Mouse (Mus musculus) forebrain, embryonic 11.5 days (tissue): Measurements from ENCODE around the gene Plekhm1. TPM values are rescaled to one million over a fixed set of nuclear protein-coding genes. Genes with fewer than 3 reads are reported as not detected.

ENCODE experiments used
- ATAC-seq: fragments of 200-750 bp; cut with Nextera tagmentation; replicated peaks from 2 replicates; pipeline ENCODE4 v1.8.0; 2017; ENCODE audit warnings: moderate TSS enrichment; ENCODE audit not compliant: low FRiP score
- DNase-seq: peaks from one replicate; pipeline ENCODE4 v3.0.0-alpha.2; 2017; ENCODE audit warnings: low spot score
- H3K27ac ChIP-seq: fragments of 300-500 bp; sonication (generic); 2 replicates; pipeline ENCODE4 v1.5.1; 2014; ENCODE audit warnings: low read depth, low read length
- H3K27me3 ChIP-seq: fragments of 300-500 bp; sonication (generic); 2 replicates; pipeline ENCODE4 v1.6.1; 2014; ENCODE audit warnings: mild to moderate bottlenecking, low read length, mixed read lengths; ENCODE audit not compliant: control insufficient read depth, insufficient read depth
- H3K36me3 ChIP-seq: fragments of 300-500 bp; sonication (generic); 2 replicates; pipeline ENCODE4 v1.6.1; 2014; ENCODE audit warnings: mild to moderate bottlenecking, low read length, moderate library complexity, mixed read lengths; ENCODE audit not compliant: control insufficient read depth, insufficient read depth
- H3K4me1 ChIP-seq: fragments of 300-500 bp; sonication (generic); replicated peaks from 2 replicates; pipeline ENCODE4 v1.6.1; 2014; ENCODE audit warnings: low read length, mixed read lengths; ENCODE audit not compliant: control insufficient read depth, insufficient read depth
- H3K4me2 ChIP-seq: fragments of 300-500 bp; sonication (generic); 2 replicates; pipeline ENCODE4 v1.6.1; 2014; ENCODE audit warnings: low read depth, mild to moderate bottlenecking, low read length, moderate library complexity, mixed read lengths; ENCODE audit not compliant: severe bottlenecking
- H3K4me3 ChIP-seq: fragments of 300-500 bp; sonication (generic); 2 replicates; pipeline ENCODE4 v1.5.1; 2014; ENCODE audit warnings: low read depth, low read length
- H3K9ac ChIP-seq: fragments of 300-500 bp; sonication (generic); 2 replicates; pipeline ENCODE4 v1.6.1; 2014; ENCODE audit warnings: low read length
- H3K9me3 ChIP-seq: fragments of 300-500 bp; sonication (generic); 2 replicates; pipeline ENCODE4 v1.6.1; 2016; ENCODE audit warnings: low read length, mixed read lengths; ENCODE audit not compliant: control insufficient read depth
- WGBS: fragments of 180-500 bp; shearing (Covaris S2); extraction: QIAGEN DNeasy Blood & Tissue Kit; methylation state at CpG from one replicate; pipeline ENCODE4 v1.1.7; 2014; 5-methylcytosine and 5-hydroxymethylcytosine counted together
- polyA plus RNA-seq: library from polyadenylated mRNA; unstranded; fragments of >200 nt; fragmentation: Nextera tagmentation; extraction: Ambion mirVana; gene quantifications from 2 replicates; pipeline ENCODE4 v1.2.1, GENCODE M21; 2014

The Plekhm1 gene
- polyA plus RNA-seq, 1 experiment from 2014 or later = 11.3 TPM

GRCm38 (mm10) chr11:103361396-103362053 lies 51.0 kb downstream of the Plekhm1 start:
- Histone ChIP-seq H3K4me3 (peak overlapping the region; percentile 41; the same call in 1 of the 2 replicates), H3K9ac (no peak overlapping the region), H3K4me1 (peaks cover 12% of the 10 kb centered on the region), H3K9me3 (no peaks in the 10 kb centered on the region), H3K4me2 (no peak overlapping the region), H3K36me3 (no peaks in the 10 kb centered on the region), H3K27me3 (peaks cover 59% of the 10 kb centered on the region), H3K27ac (no peak overlapping the region)
- DNase-seq = no peak
- 3% methylated on average over 25 of the region's 25 CpGs for WGBS
- ATAC-seq = no peak

GRCm38 (mm10) chr11:103360661-103361081 lies 51.8 kb downstream of the Plekhm1 start:
- H3K36me3 ChIP-seq = no peaks in the 10 kb centered on the region
- H3K27me3 ChIP-seq = peaks cover 59% of the 10 kb centered on the region
- DNase-seq = no peak
- peak overlapping the region; percentile 41 for H3K4me3 ChIP-seq
- no peak overlapping the region for H3K27ac ChIP-seq
- 2% methylated on average over 48 of the region's 48 CpGs for WGBS
- H3K9me3 ChIP-seq = no peaks in the 10 kb centered on the region
- ATAC-seq = peak; percentile 55
- peaks cover 14% of the 10 kb centered on the region for H3K4me1 ChIP-seq
- peak overlapping the region; percentile 75 for H3K4me2 ChIP-seq
- peak overlapping the region; percentile 49 for H3K9ac ChIP-seq

- 2% methylated on average over 58 of the region's 60 CpGs for WGBS
These were observed 52.4 kb downstream of the Plekhm1 start for GRCm38 (mm10) chr11:103359841-103360641.

GRCm38 (mm10) chr11:103359122-103359521 lies 53.4 kb downstream of the Plekhm1 start:
- H3K4me3 ChIP-seq = no peak overlapping the region
- H3K4me1 ChIP-seq = peaks cover 15% of the 10 kb centered on the region
- H3K27ac ChIP-seq = no peak overlapping the region
- H3K9ac ChIP-seq = no peak overlapping the region
- peaks cover 50% of the 10 kb centered on the region for H3K27me3 ChIP-seq
- H3K36me3 ChIP-seq = no peaks in the 10 kb centered on the region
- H3K9me3 ChIP-seq = no peaks in the 10 kb centered on the region
- DNase-seq (peak; percentile 88), ATAC-seq (peak; percentile 39)
- whole genome bisulfite sequencing = 1% methylated on average over 22 of the region's 22 CpGs
- peak overlapping the region; percentile 24 for H3K4me2 ChIP-seq

More at GRCm38 (mm10) chr11:103359841-103360641, 52.4 kb downstream of the Plekhm1 start:
- peak overlapping the region; percentile 49 for H3K9ac ChIP-seq
- peak overlapping the region; percentile 41 for H3K4me3 ChIP-seq
- H3K27ac ChIP-seq = no peak overlapping the region
- peak; percentile 94 for DNase-seq
- H3K4me1 ChIP-seq = peaks cover 15% of the 10 kb centered on the region
- ATAC-seq = peak; percentile 60
- no peaks in the 10 kb centered on the region for H3K9me3 ChIP-seq
- H3K4me2 ChIP-seq = peak overlapping the region; percentile 75
- no peaks in the 10 kb centered on the region for H3K36me3 ChIP-seq
- H3K27me3 ChIP-seq = peaks cover 57% of the 10 kb centered on the region

GRCm38 (mm10) chr11:103358316-103358715 lies 54.2 kb downstream of the Plekhm1 start:
- Histone ChIP-seq H3K27ac (no peak overlapping the region), H3K36me3 (no peaks in the 10 kb centered on the region), H3K4me3 (no peak overlapping the region), H3K9ac (no peak overlapping the region), H3K27me3 (peaks cover 42% of the 10 kb centered on the region), H3K4me1 (peaks cover 15% of the 10 kb centered on the region), H3K4me2 (no peak overlapping the region), H3K9me3 (no peaks in the 10 kb centered on the region)
- 65% methylated on average over 4 of the region's 4 CpGs for WGBS
- DNase-seq (no peak), ATAC-seq (no peak)

GRCm38 (mm10) chr11:103357710-103358109 lies 54.8 kb downstream of the Plekhm1 start:
- H3K4me3 ChIP-seq = no peak overlapping the region
- no peak overlapping the region for H3K9ac ChIP-seq
- peaks cover 36% of the 10 kb centered on the region for H3K27me3 ChIP-seq
- no peak for DNase-seq
- no peak overlapping the region for H3K27ac ChIP-seq
- no peaks in the 10 kb centered on the region for H3K36me3 ChIP-seq
- peaks cover 10% of the 10 kb centered on the region for H3K4me1 ChIP-seq
- no peaks in the 10 kb centered on the region for H3K9me3 ChIP-seq
- no peak for ATAC-seq
- H3K4me2 ChIP-seq = no peak overlapping the region
- WGBS = 91% methylated on average over 10 of the region's 10 CpGs

- DNase-seq (no peak), ATAC-seq (no peak)
- H3K4me2 ChIP-seq = no peak overlapping the region
- no peak overlapping the region for H3K4me3 ChIP-seq
- H3K4me1 ChIP-seq = peaks cover 10% of the 10 kb centered on the region
- no peak overlapping the region for H3K27ac ChIP-seq
- peaks cover 30% of the 10 kb centered on the region for H3K27me3 ChIP-seq
- H3K9me3 ChIP-seq = no peaks in the 10 kb centered on the region
- no peaks in the 10 kb centered on the region for H3K36me3 ChIP-seq
- no peak overlapping the region for H3K9ac ChIP-seq
- WGBS = 85% methylated on average over 16 of the region's 16 CpGs
These were observed 55.4 kb downstream of the Plekhm1 start for GRCm38 (mm10) chr11:103356938-103357670.

- 32% methylated on average over 11 of the region's 11 CpGs for WGBS
- Histone ChIP-seq H3K9ac (no peak overlapping the region), H3K9me3 (no peaks in the 10 kb centered on the region), H3K36me3 (no peaks in the 10 kb centered on the region), H3K27ac (no peak overlapping the region), H3K4me1 (peaks cover 6% of the 10 kb centered on the region; the same call in 1 of the 2 replicates), H3K4me3 (no peak overlapping the region), H3K27me3 (peaks cover 20% of the 10 kb centered on the region), H3K4me2 (no peak overlapping the region)
- DNase-seq (no peak), ATAC-seq (no peak)
These were observed 56.4 kb downstream of the Plekhm1 start for GRCm38 (mm10) chr11:103356032-103356571.
